Comparison of ENCODE assay signal across 20 mouse cellular contexts in the genomic region with DNA sequence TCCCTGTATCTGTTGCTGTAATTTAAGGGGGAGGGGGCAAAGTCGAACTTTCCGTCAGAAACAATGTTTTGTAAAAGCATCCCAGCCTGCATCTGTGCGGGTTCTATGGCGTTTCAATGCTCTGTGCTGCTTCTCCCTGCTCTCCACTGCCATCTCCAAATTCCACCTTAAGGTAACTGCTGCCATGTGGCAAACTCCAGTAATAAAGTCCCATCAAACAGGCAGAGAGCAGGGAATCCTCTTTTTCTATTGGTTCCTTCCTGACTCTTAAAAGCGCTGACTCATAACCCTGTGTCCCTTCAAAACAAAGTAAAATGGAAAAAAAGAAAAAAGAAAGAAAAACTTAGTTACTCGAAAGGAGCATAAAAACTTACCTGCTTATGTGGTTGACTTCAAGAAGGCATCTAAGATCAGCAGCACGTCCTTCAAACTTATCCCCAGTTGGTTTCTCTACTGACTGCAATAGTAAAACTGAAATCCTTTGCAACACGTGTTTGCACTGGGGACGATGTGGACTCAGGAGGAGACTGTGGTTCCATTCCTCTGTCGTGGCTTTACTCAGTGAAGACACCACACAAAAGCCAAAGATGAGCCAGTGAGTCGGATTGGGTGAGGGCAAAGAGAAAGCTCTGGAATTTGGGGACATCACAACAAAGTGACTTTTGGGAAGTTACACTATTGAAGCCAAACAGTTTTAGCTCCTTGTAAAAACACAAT.
A peak's percentile ranks its signal among the peaks of the same experiment; 100 is the strongest.
DNase-seq lines count a peak whose midpoint lies in the region; ATAC-seq and TF ChIP-seq lines count a peak whose summit lies in the region.
"Had no signal": no experiment of that assay in that cellular context is flagged by ENCODE, and none has a peak within 500 bp of the region (broad histone marks: within the 10 kb centered on the region; RNA-seq: fewer than 3 reads in every experiment).

No protein-coding gene starts in this region.

- no peak for TF ChIP-seq POLR2A in MEL (IDR thresholded peaks at IDR 0.05; ENCODE audit: control insufficient read depth in 1 of 2, insufficient read depth in 1 of 2, low read depth in 1 of 2, low read length in 2 of 2, poor library complexity in 1 of 2)

- H3K79me2 ChIP-seq in MEL (ENCODE audit: control insufficient read depth, insufficient read depth, low read length, poor library complexity): no peaks in the 10 kb centered on the region

- WGBS in forebrain, embryonic 11.5 days: 72% methylated on average over 11 of the region's 11 CpGs
- WGBS in forebrain, embryonic 16.5 days: 63% methylated on average over 11 of the region's 11 CpGs
- 60% methylated on average over 11 of the region's 11 CpGs for WGBS in midbrain, embryonic 12.5 days
- 55% methylated on average over 11 of the region's 11 CpGs for WGBS in midbrain, embryonic 15.5 days
- WGBS in neural tube, embryonic 13.5 days: 43% methylated on average over 11 of the region's 11 CpGs

- no peak for TF ChIP-seq EP300 in MEL (IDR thresholded peaks at IDR 0.05; ENCODE audit: low read depth in 1 of 2, low read length in 2 of 2)

- no peaks in the 10 kb centered on the region for H3K27me3 ChIP-seq in forebrain, embryonic 11.5 days (ENCODE audit: control insufficient read depth, insufficient read depth, low read length)
- no peaks in the 10 kb centered on the region for H3K27me3 ChIP-seq in forebrain, embryonic 16.5 days (replicated peaks; ENCODE audit: control insufficient read depth, insufficient read depth, low read length)
- no peaks in the 10 kb centered on the region for H3K27me3 ChIP-seq in midbrain, embryonic 12.5 days
- no peaks in the 10 kb centered on the region for H3K27me3 ChIP-seq in midbrain, embryonic 15.5 days (replicated peaks)
- no peaks in the 10 kb centered on the region for H3K27me3 ChIP-seq in MEL (ENCODE audit: control insufficient read depth in 1 of 2, insufficient read depth in 2 of 2, low read length in 2 of 2)
- no peaks in the 10 kb centered on the region for H3K27me3 ChIP-seq in neural tube, embryonic 13.5 days
- H3K27me3 ChIP-seq: kidney, embryonic 15.5 days had no signal

- TF ChIP-seq RAD21 in MEL (IDR thresholded peaks at IDR 0.05; ENCODE audit: low read depth, low read length): no peak

- no peak overlapping the region for H3K9ac ChIP-seq in forebrain, embryonic 11.5 days (ENCODE audit: low read length)
- no peak overlapping the region for H3K9ac ChIP-seq in forebrain, embryonic 16.5 days (replicated peaks; ENCODE audit: low read depth, low read length)
- no peak overlapping the region for H3K9ac ChIP-seq in midbrain, embryonic 12.5 days (replicated peaks)
- H3K9ac ChIP-seq in midbrain, embryonic 15.5 days: no peak overlapping the region
- H3K9ac ChIP-seq in MEL (ENCODE audit: control insufficient read depth, low read depth, low read length, poor library complexity, severe bottlenecking): no peak overlapping the region
- H3K9ac ChIP-seq in neural tube, embryonic 13.5 days: no peak overlapping the region
- H3K9ac ChIP-seq: forebrain, postnatal 0 days; kidney, embryonic 15.5 days; lung, embryonic 14.5 days had no signal

- H3K4me2 ChIP-seq in forebrain, embryonic 11.5 days (ENCODE audit: low read depth, low read length, severe bottlenecking): no peak overlapping the region
- H3K4me2 ChIP-seq in forebrain, embryonic 16.5 days (ENCODE audit: low read length): no peak overlapping the region
- H3K4me2 ChIP-seq in midbrain, embryonic 12.5 days (replicated peaks): no peak overlapping the region
- no peak overlapping the region for H3K4me2 ChIP-seq in midbrain, embryonic 15.5 days
- no peak overlapping the region for H3K4me2 ChIP-seq in neural tube, embryonic 13.5 days
- H3K4me2 ChIP-seq: kidney, embryonic 15.5 days; liver, embryonic 11.5 days; lung, embryonic 14.5 days had no signal

- DNase-seq in forebrain, embryonic 11.5 days (ENCODE audit: low spot score): no peak
- DNase-seq in MEL (ENCODE audit: low read depth, low spot score): peak; percentile 8
- DNase-seq in kidney, postnatal 36 days: no peak
- DNase-seq in lung, postnatal 14 days: no peak
- DNase-seq: adrenal gland, adult 8-10 months; cerebellum, adult 11 months; cerebellum, postnatal 36 days; forebrain, postnatal 0 days; heart, adult 11 months; heart, postnatal 4 days; lung, embryonic 14.5 days; thymus, adult 18-20 months had no signal

- no peak overlapping the region for H3K4me3 ChIP-seq in forebrain, embryonic 11.5 days (ENCODE audit: low read depth, low read length)
- H3K4me3 ChIP-seq in forebrain, embryonic 16.5 days (replicated peaks; ENCODE audit: low read length): no peak overlapping the region
- no peak overlapping the region for H3K4me3 ChIP-seq in midbrain, embryonic 12.5 days
- no peak overlapping the region for H3K4me3 ChIP-seq in midbrain, embryonic 15.5 days
- H3K4me3 ChIP-seq in MEL (ENCODE audit: control insufficient read depth in 1 of 2, insufficient read depth in 1 of 2, low read depth in 2 of 2, low read length in 2 of 2): no peak overlapping the region
- H3K4me3 ChIP-seq in neural tube, embryonic 13.5 days: no peak overlapping the region
- H3K4me3 ChIP-seq: kidney, embryonic 15.5 days had no signal

- H3K36me3 ChIP-seq in forebrain, embryonic 11.5 days (ENCODE audit: control insufficient read depth, insufficient read depth, low read length): no peaks in the 10 kb centered on the region
- no peaks in the 10 kb centered on the region for H3K36me3 ChIP-seq in forebrain, embryonic 16.5 days (ENCODE audit: control insufficient read depth, insufficient read depth)
- H3K36me3 ChIP-seq in midbrain, embryonic 12.5 days: no peaks in the 10 kb centered on the region
- H3K36me3 ChIP-seq in midbrain, embryonic 15.5 days (replicated peaks): no peaks in the 10 kb centered on the region
- H3K36me3 ChIP-seq in MEL (ENCODE audit: control insufficient read depth in 1 of 2, insufficient read depth in 2 of 2, low read length in 2 of 2): no peaks in the 10 kb centered on the region
- H3K36me3 ChIP-seq in neural tube, embryonic 13.5 days: no peaks in the 10 kb centered on the region
- H3K36me3 ChIP-seq: kidney, embryonic 15.5 days had no signal

- no peaks in the 10 kb centered on the region for H3K9me3 ChIP-seq in forebrain, embryonic 11.5 days (ENCODE audit: control insufficient read depth, low read length)
- no peaks in the 10 kb centered on the region for H3K9me3 ChIP-seq in forebrain, embryonic 16.5 days (ENCODE audit: control insufficient read depth, low read length)
- H3K9me3 ChIP-seq in midbrain, embryonic 12.5 days: no peaks in the 10 kb centered on the region
- no peaks in the 10 kb centered on the region for H3K9me3 ChIP-seq in midbrain, embryonic 15.5 days
- no peaks in the 10 kb centered on the region for H3K9me3 ChIP-seq in MEL (replicated peaks; ENCODE audit: insufficient read depth, low read length)
- no peaks in the 10 kb centered on the region for H3K9me3 ChIP-seq in neural tube, embryonic 13.5 days
- H3K9me3 ChIP-seq: kidney, embryonic 15.5 days had no signal

- ATAC-seq in forebrain, embryonic 11.5 days (replicated peaks; ENCODE audit: low FRiP score): peak; percentile 51
- no peak for ATAC-seq in forebrain, embryonic 16.5 days
- peak; percentile 63 for ATAC-seq in midbrain, embryonic 12.5 days (ENCODE audit: low FRiP score, low read depth)
- no peak for ATAC-seq in midbrain, embryonic 15.5 days (replicated peaks)
- peak; percentile 27; the same call in 1 of the 2 replicates for ATAC-seq in neural tube, embryonic 13.5 days (ENCODE audit: low read depth)
- ATAC-seq: forebrain, postnatal 0 days; intestine, embryonic 16.5 days had no signal

- no peak for TF ChIP-seq CTCF in MEL (IDR thresholded peaks at IDR 0.05 in 2 of 3, conservative IDR thresholded peaks at IDR 0.05 in 1 of 3; ENCODE audit: control insufficient read depth in 1 of 3, insufficient read depth in 1 of 3, low read depth in 2 of 3, low read length in 3 of 3, poor library complexity in 1 of 3, severe bottlenecking in 1 of 3)

- 0 out of 2 replicates have a peak overlapping the region, but pooled peaks have one; percentile 32 for H3K27ac ChIP-seq in forebrain, embryonic 11.5 days (ENCODE audit: low read depth, low read length)
- no peak overlapping the region for H3K27ac ChIP-seq in forebrain, embryonic 16.5 days (ENCODE audit: low read length)
- H3K27ac ChIP-seq in midbrain, embryonic 12.5 days (replicated peaks): peak overlapping the region; percentile 35
- H3K27ac ChIP-seq in midbrain, embryonic 15.5 days: no peak overlapping the region
- H3K27ac ChIP-seq in MEL (ENCODE audit: control insufficient read depth, low read depth, low read length): no peak overlapping the region
- peak overlapping the region; percentile 33; the same call in 1 of the 2 replicates for H3K27ac ChIP-seq in neural tube, embryonic 13.5 days (replicated peaks)
- H3K27ac ChIP-seq: kidney, embryonic 15.5 days; macrophage had no signal

- no peaks in the 10 kb centered on the region for H3K4me1 ChIP-seq in forebrain, embryonic 11.5 days (replicated peaks; ENCODE audit: control insufficient read depth, insufficient read depth, low read length)
- no peaks in the 10 kb centered on the region for H3K4me1 ChIP-seq in forebrain, embryonic 16.5 days (replicated peaks; ENCODE audit: control insufficient read depth, insufficient read depth, low read length)
- H3K4me1 ChIP-seq in midbrain, embryonic 12.5 days: 0 out of 2 replicates have a peak, but pooled peaks cover 5% of the 10 kb centered on the region
- H3K4me1 ChIP-seq in midbrain, embryonic 15.5 days: no peaks in the 10 kb centered on the region
- no peaks in the 10 kb centered on the region for H3K4me1 ChIP-seq in MEL (ENCODE audit: control insufficient read depth in 1 of 2, insufficient read depth in 2 of 2, low read length in 2 of 2)
- no peaks in the 10 kb centered on the region; the same call in 1 of the 2 replicates for H3K4me1 ChIP-seq in neural tube, embryonic 13.5 days (replicated peaks)
- H3K4me1 ChIP-seq: kidney, embryonic 15.5 days had no signal

TF ChIP-seq in MEL, 35 proteins besides CTCF, POLR2A, EP300 and RAD21 (continues in another document):
- TF ChIP-seq ZC3H11A (IDR thresholded peaks at IDR 0.05; ENCODE audit: low read depth, low read length) (no peak), TCF12 (IDR thresholded peaks at IDR 0.05; ENCODE audit: low read depth, low read length) (no peak), POLR2AphosphoS2 (IDR thresholded peaks at IDR 0.05; ENCODE audit: low read length) (no peak), MAX (IDR thresholded peaks at IDR 0.05; ENCODE audit: low read length) (no peak), BHLHE40 (IDR thresholded peaks at IDR 0.05; ENCODE audit: borderline replicate concordance, low read depth, low read length) (no peak), MEF2A (IDR thresholded peaks at IDR 0.05; ENCODE audit: extremely low read depth, insufficient replicate concordance, low read depth, low read length, poor library complexity, severe bottlenecking) (no peak), ELF1 (IDR thresholded peaks at IDR 0.05; ENCODE audit: low read depth, low read length) (no peak), HCFC1 (IDR thresholded peaks at IDR 0.05; ENCODE audit: low read depth, low read length) (no peak), POLR2AphosphoS5 (IDR thresholded peaks at IDR 0.05; ENCODE audit: borderline replicate concordance, low read depth, low read length) (no peak), JUND (IDR thresholded peaks at IDR 0.05; ENCODE audit: low read depth, low read length) (no peak), CHD2 (IDR thresholded peaks at IDR 0.05; ENCODE audit: low read length) (no peak), RCOR1 (IDR thresholded peaks at IDR 0.05; ENCODE audit: low read depth, low read length) (no peak)

Comparison
In these comparisons a context has a peak if more than half of its experiments do, and no peak if none do; other contexts are left out.
1. ATAC-seq: peak in forebrain, embryonic 11.5 days (single experiment), midbrain, embryonic 12.5 days (single experiment) and neural tube, embryonic 13.5 days (single experiment); none in forebrain, embryonic 16.5 days (single experiment) and midbrain, embryonic 15.5 days (single experiment).
2. H3K27ac ChIP-seq: peak in forebrain, embryonic 11.5 days (single experiment), midbrain, embryonic 12.5 days (single experiment) and neural tube, embryonic 13.5 days (single experiment); none in forebrain, embryonic 16.5 days (single experiment), midbrain, embryonic 15.5 days (single experiment) and MEL (single experiment).